Mouse (Mus musculus) embryo, embryonic 9.5 days (tissue): ENCODE measurements around the gene Gm8653.
"Not testable (repeated sequence)": the region's sequence is repeated elsewhere in the genome, so short reads cannot be mapped to it uniquely, and the experiment has no call there.

Experiments used
- DNase-seq: peaks from one replicate; pipeline ENCODE4 v3.0.0-alpha.2; 2017; ENCODE audit errors: extremely low spot score

The Gm8653 gene

GRCm38 (mm10) chr7:22201164-22201563 is at the start of gene Gm8653:
Gene Gm8653 (minus strand): TSS chr7:22201264.
- DNase-seq, result not testable (repeated sequence)

DNA sequence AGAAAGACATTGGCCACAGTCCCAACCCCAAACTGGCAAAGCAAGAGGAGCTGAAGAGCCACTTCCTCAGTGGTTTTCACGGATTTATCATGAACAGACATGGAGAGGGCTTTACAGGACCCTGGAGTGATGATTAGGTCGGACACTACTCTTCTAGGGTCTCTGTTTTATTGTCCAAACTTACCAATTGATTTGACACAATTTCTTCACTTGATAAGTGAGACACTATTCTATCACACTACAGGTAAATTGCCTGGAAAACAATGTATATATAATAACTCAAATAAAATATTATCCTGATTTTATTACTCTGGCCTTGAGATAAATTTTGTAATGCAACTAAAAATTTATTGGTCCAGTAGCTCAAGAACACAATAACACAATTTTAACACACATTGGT is 28.3 kb upstream of the Gm8653 start, which contains the start of gene Gm8453:
Gene Gm8453 (minus strand): TSS at position 101 of the 400 bp plus-strand sequence.
- DNase-seq, result not testable (repeated sequence)

DNA sequence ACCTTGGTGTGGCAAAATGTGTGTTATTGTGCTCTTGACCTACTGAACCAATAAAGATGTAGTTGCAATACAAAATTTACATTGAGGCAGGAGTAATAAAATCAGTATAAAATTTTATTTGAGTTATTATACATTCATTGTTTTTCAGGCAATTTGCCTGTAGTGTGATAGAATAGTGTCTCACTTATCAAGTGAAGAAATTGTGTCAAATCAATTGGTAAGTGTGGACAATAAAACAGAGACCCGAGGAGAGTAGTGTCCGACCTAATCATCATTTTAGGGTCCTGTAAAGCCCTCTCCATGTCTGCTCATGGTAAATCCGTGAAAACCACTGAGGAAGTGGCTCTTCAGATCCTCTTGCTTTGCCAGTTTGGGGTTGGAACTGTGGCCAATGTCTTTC is 12.0 kb downstream of the Gm8653 start, which contains the start of gene Vmn1r143:
Gene Vmn1r143 (plus strand): TSS at position 301 of the 400 bp plus-strand sequence.
- DNase-seq, result not testable (repeated sequence)

DNA sequence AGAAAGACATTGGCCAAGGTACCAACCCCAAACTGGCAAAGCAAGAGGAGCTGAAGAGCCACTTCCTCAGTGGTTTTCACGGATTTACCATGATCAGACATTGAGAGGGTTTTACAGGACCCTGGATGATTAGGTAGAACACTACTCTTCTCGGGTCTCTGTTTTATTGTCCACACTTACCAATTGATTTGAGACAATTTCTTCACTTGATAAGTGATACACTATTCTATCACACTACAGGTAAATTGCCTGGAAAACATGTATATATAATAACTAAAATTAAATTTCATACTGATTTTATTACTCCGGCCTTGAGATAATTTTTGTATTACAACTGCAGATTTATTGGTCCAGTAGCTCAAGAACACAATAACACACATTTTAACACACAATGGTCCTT is 37.1 kb downstream of the Gm8653 start, which contains the start of gene Vmn1r142:
Gene Vmn1r142 (minus strand): TSS at position 101 of the 400 bp plus-strand sequence.
- DNase-seq, result not testable (repeated sequence)
